Mouse (Mus musculus) C2C12 (cell line): ENCODE data around the gene Mavs.

Source experiments
- CTCF ChIP-seq: IDR thresholded peaks from one replicate; pipeline ENCODE4 v1.5.1; 2011; ENCODE audit not compliant: control insufficient read depth, insufficient read depth, insufficient read length
- MAX ChIP-seq: IDR thresholded peaks from one replicate; pipeline ENCODE4 v1.6.1; 2011; ENCODE audit warnings: mild to moderate bottlenecking, control low read depth
- MYOG ChIP-seq: IDR thresholded peaks from one replicate; pipeline ENCODE4 v1.6.1; 2011; ENCODE audit not compliant: control insufficient read depth, insufficient read length; ENCODE audit errors: extremely low read depth

- no peak for TF ChIP-seq CTCF
- TF ChIP-seq MAX: no peak
- no peak for TF ChIP-seq MYOG
Measured at GRCm38 (mm10) chr2:131286276-131286675, 52.4 kb downstream of the Mavs start.
